9 mouse cellular contexts compared by ENCODE assay signal in the genomic region with DNA sequence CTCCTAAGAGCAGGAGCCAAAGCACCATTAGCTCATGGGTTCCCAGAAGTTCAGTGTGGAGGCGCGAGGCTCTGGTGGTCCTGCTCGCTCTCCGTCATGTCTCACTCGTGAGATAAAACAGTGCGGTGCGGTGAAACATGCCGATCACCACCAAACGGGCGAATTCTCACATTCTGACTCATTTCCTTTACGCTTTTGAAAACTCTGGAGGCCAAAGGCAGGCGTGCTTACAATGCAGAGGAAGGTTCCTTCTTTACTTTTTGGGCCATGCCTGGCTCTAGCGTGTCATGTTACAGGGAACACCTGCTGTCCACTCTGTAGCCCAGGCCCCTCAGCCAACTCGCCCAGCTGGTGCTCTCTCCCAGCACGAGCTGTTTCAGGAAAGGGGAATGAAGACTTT.
DNase-seq lines count a peak whose midpoint lies in the region; ATAC-seq and TF ChIP-seq lines count a peak whose summit lies in the region.
"Had no signal": no experiment of that assay in that cellular context is flagged by ENCODE, and none has a peak within 500 bp of the region (broad histone marks: within the 10 kb centered on the region; RNA-seq: fewer than 3 reads in every experiment).

No protein-coding gene starts in this region.

- H3K27me3 ChIP-seq in liver, embryonic 12.5 days (replicated peaks) = no peaks in the 10 kb centered on the region
- H3K27me3 ChIP-seq in liver, postnatal 0 days (ENCODE audit: insufficient read depth, low read length) = no peaks in the 10 kb centered on the region
- H3K27me3 ChIP-seq in forebrain, embryonic 10.5 days (ENCODE audit: poor library complexity, severe bottlenecking) = no peaks in the 10 kb centered on the region
- H3K27me3 ChIP-seq in hindbrain, embryonic 12.5 days = no peaks in the 10 kb centered on the region
- no peaks in the 10 kb centered on the region for H3K27me3 ChIP-seq in midbrain, postnatal 0 days (ENCODE audit: insufficient read depth, low read length)
- H3K27me3 ChIP-seq: liver, embryonic 13.5 days had no signal

- H3K36me3 ChIP-seq in liver, embryonic 12.5 days = no peaks in the 10 kb centered on the region
- H3K36me3 ChIP-seq in liver, postnatal 0 days (replicated peaks; ENCODE audit: insufficient read depth, low read length) = no peaks in the 10 kb centered on the region
- H3K36me3 ChIP-seq in forebrain, embryonic 10.5 days (replicated peaks) = no peaks in the 10 kb centered on the region
- H3K36me3 ChIP-seq in hindbrain, embryonic 12.5 days = no peaks in the 10 kb centered on the region
- no peaks in the 10 kb centered on the region for H3K36me3 ChIP-seq in midbrain, postnatal 0 days (ENCODE audit: insufficient read depth, low read length)
- H3K36me3 ChIP-seq: liver, embryonic 13.5 days had no signal

- H3K9me3 ChIP-seq in liver, embryonic 12.5 days (replicated peaks) = no peaks in the 10 kb centered on the region
- no peaks in the 10 kb centered on the region for H3K9me3 ChIP-seq in liver, postnatal 0 days (ENCODE audit: low read length)
- H3K9me3 ChIP-seq in forebrain, embryonic 10.5 days = no peaks in the 10 kb centered on the region
- H3K9me3 ChIP-seq in hindbrain, embryonic 12.5 days (replicated peaks) = no peaks in the 10 kb centered on the region
- H3K9me3 ChIP-seq in midbrain, postnatal 0 days (ENCODE audit: low read length) = no peaks in the 10 kb centered on the region
- H3K9me3 ChIP-seq: liver, embryonic 13.5 days had no signal

- no peak for TF ChIP-seq EP300 in liver, postnatal 0 days (IDR thresholded peaks at IDR 0.05; ENCODE audit: low read depth)

- ATAC-seq in liver, embryonic 12.5 days = no peak
- no peak for ATAC-seq in liver, postnatal 0 days
- no peak for ATAC-seq in hindbrain, embryonic 12.5 days (ENCODE audit: low FRiP score)
- no peak for ATAC-seq in midbrain, postnatal 0 days (ENCODE audit: low FRiP score)
- no peak for ATAC-seq in monocyte, adult 5-6 weeks (replicated peaks; ENCODE audit: insufficient number of reproducible peaks, low FRiP score, low TSS enrichment, poor library complexity, severe bottlenecking)

- TF ChIP-seq CTCF in liver, postnatal 0 days (IDR thresholded peaks at IDR 0.05; ENCODE audit: low read depth) = no peak
- no peak for TF ChIP-seq CTCF in midbrain, postnatal 0 days (IDR thresholded peaks at IDR 0.05)

- H3K4me3 ChIP-seq in liver, embryonic 12.5 days = no peak overlapping the region
- no peak overlapping the region for H3K4me3 ChIP-seq in liver, postnatal 0 days (ENCODE audit: low read depth, low read length)
- peak overlapping the region; percentile 27 for H3K4me3 ChIP-seq in forebrain, embryonic 10.5 days
- H3K4me3 ChIP-seq in hindbrain, embryonic 12.5 days = no peak overlapping the region
- H3K4me3 ChIP-seq in midbrain, postnatal 0 days (ENCODE audit: low read depth, low read length) = no peak overlapping the region
- H3K4me3 ChIP-seq: liver, embryonic 13.5 days had no signal

- 16% methylated on average over 15 of the region's 15 CpGs for WGBS in liver, embryonic 12.5 days (ENCODE audit: insufficient replicate concordance)
- WGBS in liver, postnatal 0 days (ENCODE audit: insufficient replicate concordance) = 16% methylated on average over 15 of the region's 15 CpGs
- WGBS in forebrain, embryonic 10.5 days = 30% methylated on average over 15 of the region's 15 CpGs
- whole genome bisulfite sequencing in hindbrain, embryonic 12.5 days = 21% methylated on average over 15 of the region's 15 CpGs
- 43% methylated on average over 15 of the region's 15 CpGs for WGBS in midbrain, postnatal 0 days

- no peak overlapping the region for H3K27ac ChIP-seq in liver, embryonic 12.5 days
- H3K27ac ChIP-seq in liver, postnatal 0 days (ENCODE audit: low read depth) = no peak overlapping the region
- peak overlapping the region; percentile 74 for H3K27ac ChIP-seq in forebrain, embryonic 10.5 days
- H3K27ac ChIP-seq in hindbrain, embryonic 12.5 days = peak overlapping the region; percentile 64
- H3K27ac ChIP-seq in midbrain, postnatal 0 days (ENCODE audit: low read depth, low read length) = no peak overlapping the region
- H3K27ac ChIP-seq: liver, embryonic 13.5 days had no signal

- H3K4me1 ChIP-seq in liver, embryonic 12.5 days = no peaks in the 10 kb centered on the region
- H3K4me1 ChIP-seq in liver, postnatal 0 days (ENCODE audit: insufficient read depth) = no peaks in the 10 kb centered on the region
- H3K4me1 ChIP-seq in forebrain, embryonic 10.5 days = peaks cover 22% of the 10 kb centered on the region
- peaks cover 14% of the 10 kb centered on the region for H3K4me1 ChIP-seq in hindbrain, embryonic 12.5 days
- H3K4me1 ChIP-seq in midbrain, postnatal 0 days (ENCODE audit: insufficient read depth, low read length) = no peaks in the 10 kb centered on the region
- H3K4me1 ChIP-seq: liver, embryonic 13.5 days had no signal

- no peak overlapping the region for H3K9ac ChIP-seq in liver, embryonic 12.5 days
- no peak overlapping the region for H3K9ac ChIP-seq in liver, postnatal 0 days (replicated peaks)
- no peak overlapping the region for H3K9ac ChIP-seq in hindbrain, embryonic 12.5 days
- H3K9ac ChIP-seq in midbrain, postnatal 0 days (replicated peaks; ENCODE audit: low read length, poor library complexity, severe bottlenecking) = no peak overlapping the region
- H3K9ac ChIP-seq: liver, embryonic 13.5 days had no signal

- H3K4me2 ChIP-seq in liver, embryonic 12.5 days = 0 out of 2 replicates have a peak overlapping the region, but pooled peaks have one; percentile 8
- no peak overlapping the region for H3K4me2 ChIP-seq in liver, postnatal 0 days (ENCODE audit: low read depth, low read length)
- H3K4me2 ChIP-seq in hindbrain, embryonic 12.5 days (replicated peaks) = peak overlapping the region; percentile 27
- no peak overlapping the region for H3K4me2 ChIP-seq in midbrain, postnatal 0 days (ENCODE audit: low read depth, low read length, poor library complexity, severe bottlenecking)
- H3K4me2 ChIP-seq: liver, embryonic 13.5 days had no signal

- DNase-seq in liver, postnatal 0 days = no peak
- DNase-seq in forebrain, embryonic 10.5 days (ENCODE audit: extremely low spot score, low spot score) = peak; percentile 51
- DNase-seq in midbrain, postnatal 0 days (ENCODE audit: low spot score) = peak; percentile 42
- no peak for DNase-seq in thymus, postnatal 10 days (ENCODE audit: low spot score in 2 of 2)
- DNase-seq in adrenal gland, postnatal 10 days = no peak
- DNase-seq: liver, embryonic 13.5 days had no signal

Comparison
In these comparisons a context has a peak if more than half of its experiments do, and no peak if none do; other contexts are left out.
1. H3K4me2 ChIP-seq: peak in liver, embryonic 12.5 days (single experiment) and hindbrain, embryonic 12.5 days (single experiment); none in liver, postnatal 0 days (single experiment) and midbrain, postnatal 0 days (single experiment).
2. H3K27ac ChIP-seq: peak in forebrain, embryonic 10.5 days (single experiment) and hindbrain, embryonic 12.5 days (single experiment); none in liver, embryonic 12.5 days (single experiment), liver, postnatal 0 days (single experiment) and midbrain, postnatal 0 days (single experiment).
3. DNase-seq: peak in forebrain, embryonic 10.5 days (single experiment) and midbrain, postnatal 0 days (single experiment); none in liver, postnatal 0 days (single experiment), thymus, postnatal 10 days (0 of 2) and adrenal gland, postnatal 10 days (single experiment).